Mouse (Mus musculus): Measurements from ENCODE around the gene Hist3h2a.

Gene Hist3h2a

GRCm38 (mm10) chr11:58954420-58955142, at the start of gene Hist3h2a, which contains the start of gene Trim17:
Hist3h2a (plus strand) TSS chr11:58954685.
Trim17 (plus strand) TSS chr11:58954685.
- in situ Hi-C loops (cut with MboI, MseI), result no loop called here

- in situ Hi-C loops (cut with MboI, MseI), result loop anchor here (10.0 kb wide), 1 partner anchor 1870 kb away; the partner anchor contains the start of genes Smcr8 and Top3a
Measured at GRCm38 (mm10) chr11:58904838-58905237, 49.6 kb upstream of the Hist3h2a start.

GRCm38 (mm10) chr11:58913776-58914175, 40.7 kb upstream of the Hist3h2a start:
- in situ Hi-C loops (cut with MboI, MseI), result no loop called here

GRCm38 (mm10) chr11:58914461-58915028, 39.9 kb upstream of the Hist3h2a start:
- in situ Hi-C loops (cut with MboI, MseI), result no loop called here

DNA sequence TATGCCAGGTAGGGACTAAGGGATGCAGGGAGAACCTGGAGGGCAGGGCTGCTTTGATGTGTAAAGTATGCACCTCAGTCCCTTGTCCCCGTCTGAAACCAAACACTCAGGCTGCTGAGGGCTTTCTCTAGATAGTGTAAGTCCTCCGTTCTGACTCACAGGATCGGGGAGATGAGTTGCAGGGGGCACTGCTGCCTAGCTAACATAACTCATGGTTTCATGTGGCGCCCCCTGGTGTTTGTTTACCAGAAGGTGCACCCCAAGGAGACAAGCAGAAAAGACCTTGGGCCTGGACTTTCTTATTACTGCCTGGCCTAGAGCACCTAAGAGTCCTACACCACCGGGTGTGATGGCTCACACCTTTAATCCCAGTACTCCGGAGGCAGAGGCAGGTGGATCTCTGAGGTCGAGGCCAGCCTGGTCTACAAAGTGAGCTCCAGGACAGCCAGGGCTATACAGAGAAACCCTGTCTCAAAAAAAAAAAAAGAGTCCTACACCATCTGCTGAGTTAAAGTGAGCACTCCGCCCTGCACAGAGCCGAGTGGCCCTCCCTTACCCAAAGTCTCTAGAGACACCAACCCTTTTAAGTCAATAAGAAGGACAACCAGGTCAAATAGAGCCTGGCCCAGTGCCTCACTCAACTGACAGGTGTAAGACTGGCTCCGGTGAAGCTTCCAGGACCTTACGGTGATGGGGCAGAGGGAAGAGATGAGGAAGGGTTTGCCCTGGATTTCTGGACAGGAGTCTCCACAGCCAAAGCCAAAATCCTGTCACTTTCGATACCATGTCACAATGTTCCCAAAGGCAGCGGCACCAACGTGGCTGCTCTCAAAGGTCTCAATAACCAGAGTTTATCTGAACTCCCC, 37.4 kb upstream of the Hist3h2a start:
- in situ Hi-C loops (cut with MboI, MseI), result no loop called here

DNA sequence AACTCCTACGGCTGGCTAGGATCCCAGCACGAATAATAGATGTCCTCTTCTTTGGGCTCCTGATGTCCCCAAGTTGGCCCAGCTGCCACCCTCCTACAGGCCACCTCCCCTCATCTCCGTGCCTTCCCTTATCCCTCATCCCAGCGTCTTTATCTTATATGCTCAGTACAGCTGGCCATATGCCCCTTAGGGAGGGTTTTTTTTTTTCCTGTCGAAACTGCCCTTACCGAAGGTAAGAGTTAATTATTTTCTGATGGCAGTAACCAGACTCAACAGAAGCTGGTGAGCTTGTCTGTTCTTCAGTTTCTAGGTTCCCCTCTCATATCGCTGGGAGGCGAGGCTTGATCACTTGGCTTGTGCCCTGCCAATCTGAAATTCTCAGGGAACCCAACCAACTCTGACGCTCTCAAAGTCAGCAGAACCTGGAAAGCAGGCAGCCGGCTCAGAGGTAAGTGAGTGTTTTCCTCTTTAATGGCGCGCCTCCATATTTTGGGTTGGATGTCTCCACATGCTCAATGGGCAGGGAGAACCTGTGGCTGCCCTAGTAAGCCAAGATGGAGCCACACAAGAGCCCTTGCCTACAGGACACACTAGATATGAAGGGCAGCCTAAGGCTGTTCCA, 36.6 kb upstream of the Hist3h2a start, which contains the start of gene Btnl10:
Btnl10 (plus strand) TSS at position 164 of the 622 bp plus-strand sequence.
- in situ Hi-C loops (cut with MboI, MseI), result no loop called here

DNA sequence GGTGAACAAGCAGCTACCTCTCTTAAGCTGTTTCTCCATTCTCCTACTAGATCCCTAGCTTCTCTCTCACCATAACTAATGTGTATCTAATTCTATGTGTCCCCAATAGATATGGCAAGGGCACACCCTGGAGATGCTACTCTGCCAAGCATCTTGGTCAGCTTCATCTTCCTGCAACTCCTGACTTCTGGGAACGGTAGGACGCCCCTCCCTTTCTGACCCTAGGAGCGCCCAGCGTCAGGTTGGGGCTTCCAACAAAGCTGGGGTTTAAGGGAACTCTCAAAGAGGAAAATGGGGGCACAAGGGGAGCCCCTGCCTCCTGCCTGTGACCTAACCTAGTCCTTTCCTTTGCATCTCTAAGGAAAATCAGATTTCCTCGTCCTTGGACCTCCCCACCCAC, 35.7 kb upstream of the Hist3h2a start:
- in situ Hi-C loops (cut with MboI, MseI), result no loop called here

DNA sequence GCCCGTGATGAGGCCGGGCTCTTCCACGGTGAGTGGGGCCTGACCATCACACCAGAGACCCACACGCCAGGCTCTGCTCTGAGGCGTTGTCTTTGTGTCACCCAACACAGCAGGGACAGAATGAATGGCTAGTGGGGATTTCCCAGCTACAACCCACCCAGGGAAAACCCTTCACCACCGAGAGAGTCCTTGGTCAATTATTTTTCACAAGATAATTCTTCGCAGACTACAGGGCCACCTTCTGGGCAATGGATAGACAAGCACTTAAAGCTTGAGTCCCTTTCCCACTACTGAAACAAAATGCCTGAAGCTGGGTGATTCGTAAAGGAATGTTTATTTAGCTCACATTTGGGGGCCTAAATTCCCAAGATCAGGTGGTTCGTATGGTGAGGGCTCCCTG, 32.1 kb upstream of the Hist3h2a start:
- in situ Hi-C loops (cut with MboI, MseI), result loop anchor here (10.0 kb wide), 1 partner anchor 282 kb away; the partner anchor contains the start of genes 2310033P09Rik and Mrpl55

GRCm38 (mm10) chr11:58926651-58927050, 27.8 kb upstream of the Hist3h2a start:
- in situ Hi-C loops (cut with MboI, MseI), result loop anchor here (10.0 kb wide), 1 partner anchor 278 kb away; the partner anchor contains the start of genes 2310033P09Rik and Mrpl55

GRCm38 (mm10) chr11:58927053-58927452, 27.4 kb upstream of the Hist3h2a start:
- in situ Hi-C loops (cut with MboI, MseI), result loop anchor here (10.0 kb wide), 1 partner anchor 278 kb away; the partner anchor contains the start of genes 2310033P09Rik and Mrpl55

DNA sequence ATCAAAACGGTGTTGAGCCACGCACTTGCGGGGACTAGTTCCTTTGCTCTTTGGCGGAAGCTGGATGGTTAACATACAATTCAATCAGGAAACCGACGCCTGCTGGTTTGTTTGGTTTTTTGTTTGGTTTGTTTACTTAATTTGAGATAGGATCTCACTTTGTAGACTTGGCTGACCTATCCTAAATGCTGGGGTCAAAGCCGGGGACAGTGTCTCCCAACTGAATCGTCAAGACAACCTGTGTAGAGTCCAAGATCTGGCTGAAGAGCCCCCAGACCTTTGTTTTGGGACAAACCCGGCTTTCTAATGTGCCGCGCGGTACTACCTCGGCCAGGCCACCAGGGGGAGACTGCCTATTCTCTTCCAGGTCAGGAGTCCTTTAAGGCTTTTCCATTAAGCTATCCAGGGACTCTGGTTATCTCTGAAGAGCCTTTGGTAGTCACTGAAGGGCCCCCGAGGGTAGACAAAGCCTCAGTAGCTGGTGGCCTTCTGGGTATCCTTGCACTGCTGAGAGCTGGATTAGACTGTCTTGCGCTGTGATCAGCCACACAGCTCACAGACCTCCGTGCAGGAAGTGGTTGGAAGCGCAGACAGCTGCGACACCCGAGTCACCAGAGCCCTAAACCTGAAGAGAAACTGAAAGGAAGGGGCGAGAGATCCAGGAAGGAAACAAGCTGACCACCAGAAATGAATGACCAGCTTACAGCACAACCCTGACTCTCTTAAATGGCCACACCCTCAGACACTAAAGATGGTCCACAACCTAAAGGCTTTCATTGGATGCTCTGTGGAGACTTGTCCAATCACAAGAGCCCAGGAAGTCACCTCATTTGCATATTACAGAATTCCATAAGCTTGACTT, 26.5 kb upstream of the Hist3h2a start:
- in situ Hi-C loops (cut with MboI, MseI), result loop anchor here (10.0 kb wide), 1 partner anchor 277 kb away; the partner anchor contains the start of genes 2310033P09Rik and Mrpl55

- in situ Hi-C loops (cut with MboI, MseI), result loop anchor here (10.0 kb wide), 1 partner anchor 276 kb away; the partner anchor contains the start of genes 2310033P09Rik and Mrpl55
Measured at GRCm38 (mm10) chr11:58929055-58929454, 25.4 kb upstream of the Hist3h2a start.

DNA sequence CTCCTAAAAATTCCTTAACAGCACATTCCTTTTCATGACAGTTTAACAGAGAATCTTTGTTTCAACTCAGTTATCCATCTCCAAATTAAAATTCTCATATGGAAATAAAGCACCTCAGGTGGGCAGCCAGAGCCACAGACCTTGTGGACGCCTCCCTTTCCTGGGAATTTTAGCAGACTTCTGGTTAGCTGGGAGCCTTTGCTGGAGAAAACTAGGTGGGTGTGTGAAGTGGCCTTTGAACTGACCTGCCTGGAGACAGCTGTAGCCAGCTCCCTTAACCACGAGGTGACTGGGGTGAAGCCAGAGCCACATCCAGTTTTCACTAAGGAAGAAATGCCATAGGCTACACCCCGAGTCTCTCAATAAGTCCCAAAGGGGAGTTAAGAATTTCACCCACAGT, 24.8 kb upstream of the Hist3h2a start:
- in situ Hi-C loops (cut with MboI, MseI), result loop anchor here (10.0 kb wide), 1 partner anchor 275 kb away; the partner anchor contains the start of genes 2310033P09Rik and Mrpl55

GRCm38 (mm10) chr11:58930254-58930653, 24.2 kb upstream of the Hist3h2a start:
- in situ Hi-C loops (cut with MboI, MseI), result no loop called here

GRCm38 (mm10) chr11:58931576-58931975, 22.9 kb upstream of the Hist3h2a start:
- in situ Hi-C loops (cut with MboI, MseI), result no loop called here

DNA sequence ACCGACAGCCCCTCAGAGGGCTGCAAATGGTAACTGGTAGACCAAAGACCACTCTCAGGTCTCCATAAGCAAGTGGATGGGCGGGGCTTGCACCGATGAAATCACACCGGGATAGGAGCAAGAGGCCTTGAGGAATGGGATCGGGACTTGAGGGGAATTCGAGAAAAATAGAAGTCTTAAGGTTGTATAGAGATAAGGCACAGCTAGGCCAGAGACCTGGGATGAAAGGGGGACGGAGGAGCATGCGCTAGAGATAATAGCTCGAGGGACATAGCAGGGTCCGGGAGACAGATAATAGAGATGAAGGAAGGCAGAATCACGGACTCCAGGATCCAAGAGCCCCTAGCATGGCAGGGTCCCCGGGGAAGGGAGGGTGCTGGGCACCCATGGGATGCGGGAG, 16.6 kb upstream of the Hist3h2a start:
- in situ Hi-C loops (cut with MboI, MseI), result no loop called here

- in situ Hi-C loops (cut with MboI, MseI), result no loop called here
Measured at GRCm38 (mm10) chr11:58938322-58939087, 16.0 kb upstream of the Hist3h2a start, which contains the start of gene Rnf187. Rnf187 (minus strand) TSS chr11:58938916.

GRCm38 (mm10) chr11:58939088-58939439, 15.4 kb upstream of the Hist3h2a start:
- in situ Hi-C loops (cut with MboI, MseI), result no loop called here

DNA sequence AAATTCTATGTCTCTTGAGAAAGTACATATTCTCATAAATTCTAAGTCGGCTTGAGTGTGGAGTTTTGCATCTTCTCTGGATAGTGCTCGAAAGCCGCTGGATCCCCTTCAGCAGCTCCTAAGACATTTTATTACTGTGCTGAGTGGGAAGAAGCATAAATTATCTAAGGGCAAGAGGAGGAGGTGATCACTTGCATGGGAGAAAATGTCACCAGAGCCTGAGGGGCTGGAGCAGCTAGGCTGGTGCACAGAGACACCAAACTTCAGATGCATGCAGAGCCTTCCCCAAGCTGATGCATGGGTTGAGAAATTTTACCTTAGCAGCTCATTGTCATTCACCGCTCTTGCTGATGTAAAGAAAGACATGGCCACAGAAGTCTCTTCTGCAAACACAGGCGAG, 10.3 kb upstream of the Hist3h2a start:
- in situ Hi-C loops (cut with MboI, MseI), result no loop called here
